Mouse (Mus musculus): ENCODE data around the gene Mat2a.

- TF ChIP-seq CTCF (IDR thresholded peaks at IDR 0.05; ENCODE audit: low read depth, low read length) (no peak), POLR2A (IDR thresholded peaks at IDR 0.05; ENCODE audit: extremely low read depth, insufficient read depth, low read length) (no peak)
These were observed 41.0 kb upstream of the Mat2a start for GRCm38 (mm10) chr6:72480422-72480702.

Data from liver, adult 2 months (tissue).